Mouse (Mus musculus) layer of hippocampus, adult 11-12 months (tissue): ENCODE results near the gene Gria1.

Source experiments
- DNase-seq: peaks from one replicate; pipeline ENCODE4 v3.0.0; 2022; ENCODE audit warnings: low spot score

Gria1 gene

DNA sequence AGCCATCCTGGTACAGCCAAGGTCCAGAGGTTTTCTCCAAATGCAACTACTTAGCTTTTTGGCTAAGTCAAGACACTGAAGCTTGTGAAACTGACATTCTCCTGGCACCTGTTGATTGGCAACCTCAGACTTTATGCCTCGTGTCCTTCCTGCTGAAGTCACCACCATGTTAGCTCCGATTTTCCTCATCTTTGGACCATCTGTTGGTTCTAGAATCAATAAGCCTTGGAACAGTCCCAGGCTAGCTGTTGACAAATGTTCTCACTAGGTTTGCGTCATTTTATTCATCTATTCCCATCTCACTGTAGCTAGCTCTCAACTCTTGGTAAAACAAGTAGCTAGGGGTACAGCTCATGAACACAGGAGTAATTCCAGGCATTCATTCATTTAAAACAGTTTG is 51.3 kb downstream of the Gria1 start:
- DNase-seq, result peak; percentile 50

DNA sequence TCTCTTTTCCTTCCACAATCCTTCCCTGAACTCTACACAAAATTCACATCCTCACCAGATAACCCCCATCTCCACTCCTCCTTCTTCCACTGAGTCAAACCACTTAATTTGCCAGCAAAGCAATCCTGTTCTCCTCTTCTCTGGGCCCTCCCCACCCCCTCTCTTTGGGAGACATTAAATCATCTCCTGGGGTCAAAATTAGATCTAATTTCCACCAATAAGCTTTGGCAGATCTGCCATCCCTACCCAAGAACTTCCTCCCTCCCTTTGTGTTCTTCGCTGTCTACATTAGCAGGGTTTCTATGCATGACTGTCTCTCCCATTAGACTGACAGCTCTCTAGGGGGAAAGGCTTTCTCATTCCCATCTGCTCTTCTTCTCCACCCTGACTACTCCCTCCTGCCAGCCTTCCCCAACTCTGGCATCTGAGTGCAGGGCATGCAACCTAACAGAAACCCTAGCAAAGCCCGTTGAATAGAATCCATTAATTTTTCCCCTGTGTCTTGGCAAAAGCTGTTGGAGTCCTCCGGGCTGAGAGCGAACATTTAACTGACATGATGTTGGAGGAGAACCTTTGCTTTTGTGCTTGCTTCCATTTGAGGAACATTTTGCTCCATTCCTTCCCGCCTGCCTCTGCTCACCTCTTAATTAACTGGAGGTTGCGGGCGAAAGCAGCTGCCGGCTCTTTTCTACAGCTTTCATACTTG is 59.2 kb downstream of the Gria1 start:
- peak; percentile 31 for DNase-seq

DNA sequence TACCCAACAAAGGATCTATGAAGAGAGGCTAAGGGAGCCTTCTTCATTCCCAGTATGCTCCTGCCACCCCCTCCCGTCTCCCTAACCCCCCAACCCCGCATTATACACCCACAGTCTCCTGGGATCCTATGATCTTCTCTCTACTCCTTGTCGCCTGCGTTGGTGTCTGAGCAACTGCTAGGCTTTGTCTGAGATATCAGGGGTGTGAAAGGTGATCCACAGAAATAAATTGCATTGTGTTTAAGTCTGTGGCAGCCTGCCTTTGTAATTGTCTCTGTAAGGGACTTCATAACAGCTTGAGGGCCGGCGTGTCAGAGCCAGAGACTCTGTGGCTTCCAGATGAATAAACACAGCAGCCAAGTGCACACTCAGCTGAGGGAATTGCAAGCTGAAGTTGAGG is 61.0 kb downstream of the Gria1 start:
- no peak for DNase-seq

DNA sequence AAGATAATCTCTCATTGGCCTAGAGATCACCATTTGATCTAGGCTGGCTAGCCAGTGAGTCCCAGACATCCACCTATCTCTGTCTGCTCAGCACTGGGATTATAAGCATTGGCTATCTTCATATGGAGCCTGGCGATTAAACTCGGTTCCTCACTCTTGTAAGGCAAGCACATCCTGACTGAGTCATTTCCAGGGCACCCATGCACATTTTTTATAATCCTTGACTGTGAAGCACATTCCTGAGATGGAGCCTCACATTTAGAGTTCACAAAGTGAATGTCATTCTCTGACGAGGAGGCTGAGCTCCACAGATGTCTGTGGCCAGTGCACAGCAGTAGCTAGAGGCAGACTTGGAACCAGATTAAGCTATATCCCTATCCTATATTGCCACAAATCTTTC is 68.2 kb downstream of the Gria1 start:
- DNase-seq, result no peak

DNA sequence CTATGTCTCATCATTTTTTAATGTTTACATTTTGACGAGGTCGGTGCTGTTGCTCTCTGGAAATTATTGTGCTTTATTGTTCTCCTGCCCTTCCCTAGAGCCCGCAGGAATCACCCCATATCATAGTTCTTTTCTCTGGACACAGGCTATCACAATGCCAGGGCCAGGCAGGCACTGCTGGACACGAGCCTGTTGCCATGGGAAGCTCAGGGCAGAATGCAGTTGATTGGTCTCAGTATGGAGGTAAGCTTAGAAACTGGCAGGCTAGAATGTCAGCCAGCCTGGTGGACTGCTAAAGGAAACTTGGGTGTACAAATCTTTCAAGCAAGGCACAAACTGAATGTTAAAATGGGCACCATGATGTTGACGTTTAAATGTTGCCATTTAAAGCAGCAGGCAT is 78.3 kb downstream of the Gria1 start:
- DNase-seq, result no peak

DNA sequence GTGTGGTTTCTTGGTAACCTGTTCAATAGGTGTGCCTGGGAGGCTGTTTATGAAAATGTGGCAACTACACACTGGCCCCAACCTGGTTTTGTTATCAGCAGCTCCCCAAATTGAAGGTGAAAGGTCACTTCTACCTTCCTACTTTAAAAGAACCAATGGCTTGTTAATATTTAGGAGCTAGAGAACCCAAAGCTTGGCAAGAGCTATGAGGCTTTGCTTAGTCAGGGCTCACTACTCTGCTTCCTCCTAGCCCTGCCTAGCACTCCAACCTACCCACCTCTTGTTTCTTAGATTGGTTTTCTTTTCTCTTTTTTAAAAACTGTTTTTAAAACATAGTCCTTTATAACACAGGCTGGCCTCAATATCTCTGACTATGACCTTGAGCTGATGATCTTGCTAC is 79.5 kb downstream of the Gria1 start:
- DNase-seq, result no peak

DNA sequence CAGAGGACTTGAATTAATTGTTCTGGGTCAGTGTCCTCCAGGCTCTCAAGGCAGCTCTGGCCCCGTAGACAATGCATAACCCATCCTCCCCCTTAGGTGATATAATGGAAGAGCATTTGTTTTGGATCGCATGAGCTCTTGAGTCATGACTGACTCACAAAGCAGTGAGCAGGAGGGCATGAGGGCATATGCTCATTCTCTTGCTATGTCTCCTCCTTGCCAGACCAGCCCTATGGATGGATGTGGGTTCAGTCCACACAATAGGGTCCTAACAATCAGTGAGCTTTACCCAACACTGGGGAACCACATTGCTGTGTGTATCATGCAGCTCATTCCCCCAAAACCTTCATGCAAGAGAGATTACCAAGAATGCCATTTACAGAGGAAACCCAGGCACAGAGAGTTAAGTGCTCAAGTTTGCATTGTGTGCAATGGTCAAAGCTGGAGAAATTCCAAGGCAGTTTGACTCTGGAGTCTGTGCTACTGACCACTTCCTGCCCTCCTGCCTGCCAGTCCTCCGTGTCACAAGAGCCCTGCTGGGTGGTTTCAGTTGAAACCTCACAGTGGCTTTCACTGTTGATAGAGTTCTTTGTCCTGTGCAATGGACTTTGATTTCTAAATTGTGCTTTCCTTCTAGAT is 80.2 kb downstream of the Gria1 start:
- no peak for DNase-seq

DNA sequence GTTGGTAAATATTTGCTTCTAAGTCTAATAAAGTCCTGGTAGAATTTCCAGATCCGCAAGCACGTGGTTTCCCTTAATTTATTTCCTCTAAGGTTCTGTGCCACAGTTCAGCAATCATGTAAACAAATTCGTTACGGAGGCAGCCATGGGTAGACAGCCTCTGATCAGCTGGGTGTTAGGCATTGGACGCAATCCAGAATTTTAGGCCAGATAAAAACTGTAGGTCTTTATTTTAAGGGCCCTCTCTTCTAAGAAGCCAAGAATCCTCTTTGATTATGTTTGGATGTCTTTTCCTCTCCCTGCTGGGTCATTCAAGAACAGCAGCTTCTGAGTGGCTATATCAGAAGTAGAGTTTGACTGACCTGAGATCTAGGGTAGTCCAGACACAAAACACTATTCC is 89.3 kb downstream of the Gria1 start:
- DNase-seq, result no peak

DNA sequence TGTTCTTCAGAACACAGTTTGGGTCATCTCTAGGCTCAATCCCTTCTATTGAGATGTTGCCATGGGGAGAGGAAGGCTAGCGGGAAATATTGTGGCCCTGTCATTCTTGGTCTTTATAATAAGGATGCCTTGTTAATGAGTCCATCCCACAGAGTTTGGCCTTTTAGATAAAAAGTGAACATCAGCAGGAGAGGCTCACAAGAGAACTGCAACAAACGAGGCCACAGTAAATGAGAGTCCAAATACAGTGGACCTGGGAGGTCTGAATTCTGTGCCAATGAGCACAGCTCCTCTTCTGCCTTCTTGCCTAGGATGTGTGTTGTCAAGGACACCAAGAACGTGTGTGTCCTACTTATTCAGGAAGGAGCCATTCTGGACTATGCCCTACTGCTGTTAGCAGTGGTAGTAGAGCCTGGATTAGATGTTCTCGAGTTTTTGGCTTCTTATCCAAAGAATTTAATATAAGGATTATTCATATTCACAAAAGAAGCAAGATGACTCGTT is 92.6 kb downstream of the Gria1 start:
- DNase-seq, result no peak

DNA sequence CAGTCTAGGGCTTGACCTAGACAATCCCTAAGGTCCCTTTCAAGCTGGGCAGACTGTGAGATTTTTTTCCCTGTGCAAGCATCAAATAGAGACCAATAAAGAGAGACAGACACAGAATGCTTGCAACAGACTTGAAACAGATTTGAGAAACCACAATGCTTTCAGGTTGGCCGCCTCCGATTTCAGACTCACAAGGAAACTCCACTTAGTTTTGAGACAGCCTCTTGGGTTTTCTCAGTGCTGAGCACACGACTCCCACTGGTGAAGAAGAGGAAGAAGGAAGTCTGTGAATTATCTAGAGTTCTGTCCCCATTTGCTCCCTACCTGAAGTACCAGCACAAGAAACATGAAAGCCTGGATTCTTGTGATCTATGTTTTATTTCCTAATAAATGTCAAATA is 94.5 kb downstream of the Gria1 start:
- DNase-seq, result no peak

DNA sequence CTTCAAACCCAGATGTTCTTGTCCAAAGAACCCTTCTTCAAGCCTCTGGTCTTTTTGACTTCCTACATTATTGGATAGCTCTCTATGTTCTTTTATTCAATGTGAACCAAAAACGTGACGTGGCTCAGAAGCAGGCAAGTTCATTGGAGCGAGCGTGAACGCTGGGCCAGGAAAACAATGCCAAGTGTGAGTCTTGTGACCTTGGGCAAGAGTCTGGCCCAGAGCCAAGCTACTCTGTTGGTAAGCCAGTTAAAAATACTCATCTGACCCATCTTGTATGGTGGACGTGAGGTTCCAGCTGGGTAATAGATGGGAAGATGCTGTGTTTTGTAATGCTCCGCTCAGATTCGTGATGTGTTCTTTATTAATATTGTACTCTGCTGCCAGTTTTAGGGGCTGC is 101.2 kb downstream of the Gria1 start:
- DNase-seq, result peak; percentile 35

DNA sequence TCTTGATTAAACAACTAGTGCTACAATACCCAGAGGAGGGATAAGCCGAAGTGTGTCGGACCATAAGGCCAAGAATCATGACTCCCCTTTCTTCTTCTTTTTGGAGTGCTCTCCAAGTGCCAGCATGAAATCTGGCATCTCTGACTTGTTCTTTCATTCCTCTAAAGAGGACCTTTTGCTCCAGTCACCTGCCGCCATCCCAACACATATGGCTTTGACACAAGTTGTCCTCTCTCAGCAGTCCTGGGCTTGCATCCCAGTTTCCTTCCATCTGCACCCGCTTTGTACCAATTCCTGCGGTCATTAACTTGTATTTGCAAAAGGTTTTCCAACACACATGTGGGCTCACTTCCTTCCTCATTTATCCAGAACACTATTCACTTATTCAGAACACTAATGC is 103.2 kb downstream of the Gria1 start:
- no peak for DNase-seq

DNA sequence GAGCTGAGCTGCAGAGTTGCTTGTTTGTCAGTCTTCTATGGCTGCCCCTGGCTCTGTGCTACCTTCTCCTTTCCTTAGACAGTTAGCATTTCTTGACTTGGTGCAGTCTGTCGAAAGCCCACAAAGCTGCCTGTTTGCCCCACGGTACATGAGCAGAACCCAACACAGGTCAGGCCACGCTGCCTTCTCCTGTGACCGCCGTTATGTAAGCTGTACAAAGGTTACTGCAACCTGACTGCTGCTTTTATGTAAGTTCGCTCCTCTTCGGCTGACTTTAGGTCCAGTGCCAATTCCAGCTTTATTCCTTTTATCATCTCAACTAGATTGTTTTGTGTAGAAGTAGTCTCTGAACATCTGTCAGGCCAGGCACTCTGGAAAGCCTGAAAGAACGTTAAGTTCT is 115.9 kb downstream of the Gria1 start:
- DNase-seq, result no peak

DNA sequence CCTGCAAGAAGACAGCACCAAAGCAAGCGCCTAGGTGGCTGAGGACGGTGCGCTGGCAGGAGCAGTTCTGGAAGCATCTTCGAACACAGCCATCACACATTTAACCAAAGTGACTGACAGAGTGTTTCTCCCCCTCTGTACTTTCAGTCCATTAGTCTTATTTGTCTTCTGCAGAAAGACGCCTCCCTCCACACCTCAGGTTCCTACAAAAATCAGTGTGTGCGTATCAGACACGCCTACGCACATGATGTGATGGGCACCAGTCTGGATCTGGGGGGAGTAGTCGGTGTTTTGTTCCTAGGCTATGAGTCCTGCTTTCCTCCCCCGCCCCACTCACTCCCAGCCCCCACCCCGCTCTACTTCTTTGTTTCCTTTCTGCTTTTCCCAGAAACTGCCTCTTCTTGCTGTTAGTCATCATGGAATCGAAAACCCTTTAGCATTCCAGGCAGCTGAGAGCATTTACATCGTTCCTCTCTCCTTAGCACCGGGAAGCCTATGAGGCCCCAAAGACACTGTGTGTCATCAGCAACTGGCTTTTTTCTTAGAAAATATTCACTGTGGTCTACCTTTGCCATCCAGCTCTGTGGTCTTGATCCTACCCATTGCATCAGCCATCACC is 129.1 kb downstream of the Gria1 start:
- peak; percentile 61 for DNase-seq

DNA sequence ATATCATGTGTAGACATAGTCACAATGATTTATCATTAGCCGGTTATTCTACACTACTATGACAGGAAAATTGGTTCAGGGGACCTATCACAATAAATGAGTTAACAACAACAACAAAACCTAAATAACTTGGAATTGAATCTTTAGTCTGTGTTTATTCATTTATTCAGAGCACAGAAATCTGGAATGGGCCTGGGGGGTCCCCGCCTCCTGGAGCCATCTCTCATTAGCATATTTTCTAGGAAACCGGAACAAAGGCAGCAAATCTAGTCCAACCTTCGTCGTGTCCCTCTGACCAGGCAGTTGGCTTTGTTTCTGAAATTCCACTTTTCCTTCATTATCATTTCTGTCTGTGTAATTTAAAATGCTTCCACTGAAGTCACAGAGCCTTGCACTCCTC is 132.5 kb downstream of the Gria1 start:
- DNase-seq, result no peak

DNA sequence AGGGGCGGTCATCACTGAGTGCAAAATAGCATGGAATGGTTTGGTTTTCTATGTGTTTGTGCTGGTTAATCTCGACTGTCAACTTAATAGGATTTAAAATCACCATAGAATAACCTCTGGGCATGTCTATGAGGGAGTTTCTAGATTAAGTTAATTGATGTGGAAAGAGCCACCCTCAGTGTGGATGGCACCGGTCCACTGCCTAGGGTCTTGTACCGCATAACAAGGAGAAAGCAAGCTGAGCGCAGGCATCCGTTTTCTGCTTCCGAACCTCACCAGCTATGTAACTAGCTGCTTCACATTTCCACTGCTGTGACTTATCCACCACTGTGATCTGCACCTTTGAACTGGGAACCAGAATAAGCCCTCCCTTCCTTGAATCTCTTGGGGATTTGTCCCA is 134.0 kb downstream of the Gria1 start:
- no peak for DNase-seq

DNA sequence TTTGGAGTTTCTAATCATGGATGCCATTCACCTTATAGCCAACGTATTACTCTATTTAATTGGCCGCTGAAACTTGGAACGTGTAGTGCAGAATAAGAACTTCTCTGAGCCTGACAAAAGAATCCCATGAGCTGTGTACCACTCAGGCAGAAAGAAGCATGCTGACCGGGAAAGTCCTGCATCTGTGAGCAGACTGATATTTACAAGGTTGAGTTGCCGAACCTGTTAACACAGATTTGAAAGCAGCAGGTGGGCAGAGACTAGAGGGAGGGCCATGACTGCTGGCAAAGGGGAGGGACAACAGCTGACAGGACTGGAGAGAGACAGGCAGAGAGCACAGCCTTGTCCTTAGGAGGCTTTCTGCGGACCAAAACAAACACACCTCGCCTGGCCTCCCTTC is 134.5 kb downstream of the Gria1 start:
- no peak for DNase-seq

DNA sequence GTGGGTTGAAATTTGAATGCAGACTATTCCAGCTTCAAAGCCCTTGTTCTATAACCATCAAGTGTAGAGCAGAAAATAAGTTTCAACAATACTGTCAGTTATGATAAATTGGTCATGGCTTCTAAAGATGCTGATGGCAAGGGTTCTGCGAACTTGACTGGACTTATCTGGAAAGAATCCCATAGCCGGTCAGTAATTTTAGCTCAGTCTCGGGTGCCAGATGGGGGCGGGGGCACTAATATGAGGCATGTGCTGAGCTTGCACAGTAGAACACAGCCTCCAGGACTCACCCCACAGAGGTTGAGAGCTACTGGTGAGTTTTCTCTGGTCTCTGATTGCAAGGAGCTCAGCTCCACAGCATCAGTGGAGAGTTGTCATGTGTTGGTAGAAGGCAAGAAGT is 140.5 kb downstream of the Gria1 start:
- DNase-seq, result no peak

DNA sequence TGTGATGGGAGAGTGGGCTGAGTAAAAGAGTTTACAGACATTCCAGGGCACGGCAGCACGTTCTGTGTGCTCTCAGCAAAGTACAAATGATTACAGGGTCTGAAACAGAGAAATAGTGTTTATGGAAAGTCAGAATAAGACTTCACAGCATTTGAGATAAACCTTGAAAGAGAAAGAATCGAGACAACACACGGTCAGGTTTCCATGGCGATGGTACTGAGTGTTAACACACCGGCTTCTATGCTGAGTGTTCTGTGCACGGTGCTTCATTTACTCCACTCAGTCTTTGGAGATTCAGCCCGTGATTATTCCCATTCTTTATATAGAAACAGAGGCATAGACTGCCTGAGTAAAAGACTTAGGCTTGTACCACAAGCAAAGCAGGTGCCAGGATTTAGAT is 143.8 kb downstream of the Gria1 start:
- DNase-seq, result no peak

DNA sequence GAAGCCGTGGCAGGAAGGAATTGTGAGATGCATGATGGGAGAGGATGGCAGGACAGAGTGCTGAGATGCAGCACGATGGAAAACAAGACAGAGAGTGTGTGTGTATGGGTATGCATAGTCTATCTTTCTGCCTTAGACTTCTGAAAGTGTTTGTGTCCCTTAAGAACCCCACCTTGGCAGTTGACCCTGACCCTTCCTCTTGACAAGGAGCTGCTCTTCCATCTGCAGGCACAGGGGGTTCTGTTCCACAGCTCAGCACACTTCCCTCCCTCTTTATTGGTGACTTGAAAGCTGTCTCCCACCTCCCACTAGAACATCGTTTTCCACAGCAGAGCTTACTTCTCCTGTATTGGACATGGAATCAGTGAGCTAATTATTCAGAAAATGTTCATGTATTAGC is 148.2 kb downstream of the Gria1 start:
- no peak for DNase-seq

DNA sequence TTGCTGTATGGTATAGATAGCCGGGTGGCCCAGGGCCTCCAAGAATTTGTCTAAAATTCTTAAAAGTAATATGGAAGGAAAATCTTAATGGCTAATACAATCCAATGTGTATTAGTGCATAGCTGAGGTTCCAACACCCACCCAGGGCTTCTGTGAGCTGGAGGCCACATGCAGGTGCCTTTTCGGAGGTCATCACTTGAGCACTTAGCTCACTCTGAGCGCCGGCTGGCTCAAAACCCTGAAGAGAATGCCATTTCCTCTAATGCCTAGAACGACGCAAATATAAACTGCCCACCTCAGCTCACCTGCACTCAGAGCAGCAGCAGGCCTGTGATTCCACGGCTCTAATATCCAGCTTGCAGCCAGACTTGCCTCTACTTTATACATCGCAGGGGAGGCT is 148.9 kb downstream of the Gria1 start:
- DNase-seq, result no peak

DNA sequence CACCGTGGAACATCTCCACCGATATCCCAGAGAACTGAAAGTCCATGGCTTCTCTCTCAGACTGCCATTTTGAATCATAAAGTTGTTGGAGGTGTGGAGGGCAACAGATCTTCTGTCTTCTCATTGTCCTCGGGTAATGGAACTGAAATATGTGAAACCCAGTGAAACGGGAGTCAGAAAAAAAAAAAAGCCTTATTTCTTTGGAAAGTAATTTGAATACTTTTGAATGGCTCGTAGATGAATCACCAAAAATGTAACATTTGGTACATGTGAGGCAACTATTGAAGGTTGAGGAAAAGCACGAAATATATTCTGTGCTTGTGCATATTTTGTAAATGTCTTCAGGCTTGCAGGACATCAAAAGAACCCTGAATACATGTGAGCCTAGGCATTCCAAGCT is 151.7 kb downstream of the Gria1 start:
- no peak for DNase-seq

DNA sequence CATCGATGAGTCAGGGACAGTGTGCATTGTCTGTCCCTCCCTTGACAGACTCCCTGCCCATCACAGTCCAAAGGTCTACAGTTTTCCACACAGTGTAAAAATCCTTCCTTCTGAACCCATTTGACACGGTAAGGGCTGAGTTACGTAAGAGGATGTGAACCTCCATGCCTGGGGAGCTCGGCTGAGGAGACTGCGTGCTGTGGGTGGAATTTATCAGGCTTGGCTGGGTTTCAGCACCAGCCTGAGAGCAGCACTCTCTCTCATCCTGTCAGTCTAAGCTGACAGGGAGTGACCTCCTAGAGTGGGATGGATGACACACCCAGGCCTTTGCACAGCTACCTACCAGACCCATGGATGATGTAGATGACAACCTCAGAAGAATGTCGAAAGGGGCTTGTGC is 158.9 kb downstream of the Gria1 start:
- no peak for DNase-seq

DNA sequence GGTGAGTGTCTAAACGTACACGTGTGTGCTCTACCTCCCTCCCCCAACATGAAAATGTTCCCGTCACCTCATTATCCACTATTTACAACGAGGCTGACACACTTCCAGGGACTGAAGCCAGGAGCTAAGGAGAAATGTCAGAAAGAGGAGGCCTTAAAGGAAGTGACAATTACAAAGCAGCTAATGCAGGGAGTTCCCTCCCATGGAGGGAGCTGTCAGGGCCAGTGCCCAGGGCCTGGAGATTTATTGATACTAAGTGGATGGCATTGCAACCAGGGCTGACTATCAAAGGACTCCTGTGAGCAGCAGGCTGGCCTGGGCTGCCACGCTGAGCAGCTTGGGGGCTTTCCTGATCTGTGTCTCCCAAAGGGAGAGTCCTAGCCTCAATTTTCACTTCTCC is 163.0 kb downstream of the Gria1 start:
- DNase-seq, result no peak
